Mouse (Mus musculus) adrenal gland (tissue): ENCODE measurements around the gene Uqcc3.
"Not testable (repeated sequence)": the region's sequence is repeated elsewhere in the genome, so short reads cannot be mapped to it uniquely, and the experiment has no call there.

Experiments used
- intact Hi-C: fragments of 180-260 bp; cut with DNase I; formaldehyde crosslinking; loops from one replicate; pipeline ENCODE4 v1.15.1; 2025

Uqcc3 gene

GRCm38 (mm10) chr19:8852236-8852928 is 28.3 kb downstream of the Uqcc3 start:
- intact Hi-C loops = no loop called here

DNA sequence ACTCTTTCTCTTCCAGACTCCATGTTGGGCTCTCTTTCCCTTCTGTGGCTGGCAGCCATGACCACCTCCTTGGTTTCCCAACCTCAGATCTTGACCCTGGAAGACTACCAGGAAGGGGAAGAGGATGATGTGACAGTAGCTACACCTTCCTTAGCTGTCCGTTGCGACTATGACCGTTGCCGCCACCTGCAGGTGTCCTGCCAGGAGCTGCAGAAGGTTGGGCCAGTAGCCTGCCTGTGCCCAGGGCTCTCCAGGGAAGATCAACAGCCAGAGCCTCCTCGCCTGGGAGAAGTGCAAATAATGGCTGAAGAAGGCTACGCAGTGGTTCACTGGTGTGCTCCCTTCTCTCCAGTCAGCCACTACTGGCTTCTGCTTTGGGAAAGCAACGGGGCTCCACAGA is 29.1 kb downstream of the Uqcc3 start:
- intact Hi-C loops = no loop called here

DNA sequence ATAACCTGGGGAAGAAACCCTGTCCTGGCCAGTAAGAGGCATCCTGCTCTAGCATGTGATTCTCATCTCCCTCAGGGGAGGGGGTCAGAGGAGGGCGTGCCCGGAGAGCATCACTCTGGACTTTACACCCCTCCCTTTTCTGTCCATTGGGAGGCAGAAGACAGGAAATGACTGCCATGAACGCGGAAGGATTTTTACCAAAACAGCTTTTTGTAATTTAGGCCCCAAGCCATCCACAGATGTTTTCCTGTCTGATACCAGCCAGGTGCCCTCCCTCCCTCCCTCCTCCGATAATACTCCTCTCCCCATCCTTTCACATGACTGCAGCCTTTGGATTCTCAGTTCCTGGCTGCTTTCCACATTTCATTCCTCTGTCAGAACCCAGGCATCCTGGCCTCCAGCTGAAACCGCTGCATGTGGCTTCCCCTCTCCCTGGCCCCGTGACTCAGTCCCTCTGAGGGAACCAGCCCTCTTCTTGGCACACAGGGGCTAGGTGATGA is 30.3 kb downstream of the Uqcc3 start, which contains the start of gene Lrrn4cl:
TSS of gene Lrrn4cl (plus strand) at position 367 of the 500 bp plus-strand sequence.
- intact Hi-C loops = no loop called here

DNA sequence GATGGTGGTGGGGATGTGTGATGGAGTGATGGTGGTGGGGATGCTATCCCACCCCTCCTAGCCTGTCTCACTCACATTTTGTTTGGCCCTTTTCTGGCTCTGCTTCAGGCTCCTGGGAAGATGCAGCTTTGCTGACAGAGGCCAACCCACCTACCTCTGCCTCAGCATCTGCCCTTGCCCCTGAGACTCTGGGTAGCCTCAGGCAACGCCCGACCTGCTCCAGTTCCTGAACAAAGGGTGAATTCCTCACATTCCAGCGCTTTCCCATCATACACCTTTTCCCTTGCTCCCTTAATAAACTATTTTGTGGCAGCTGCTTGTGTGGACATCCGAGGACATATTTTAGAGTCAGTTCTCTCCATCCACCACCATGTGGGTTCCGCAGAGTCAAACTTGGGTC is 32.4 kb downstream of the Uqcc3 start:
- intact Hi-C loops = no loop called here

GRCm38 (mm10) chr19:8844371-8845129 is 36.2 kb downstream of the Uqcc3 start:
- intact Hi-C loops = no loop called here

DNA sequence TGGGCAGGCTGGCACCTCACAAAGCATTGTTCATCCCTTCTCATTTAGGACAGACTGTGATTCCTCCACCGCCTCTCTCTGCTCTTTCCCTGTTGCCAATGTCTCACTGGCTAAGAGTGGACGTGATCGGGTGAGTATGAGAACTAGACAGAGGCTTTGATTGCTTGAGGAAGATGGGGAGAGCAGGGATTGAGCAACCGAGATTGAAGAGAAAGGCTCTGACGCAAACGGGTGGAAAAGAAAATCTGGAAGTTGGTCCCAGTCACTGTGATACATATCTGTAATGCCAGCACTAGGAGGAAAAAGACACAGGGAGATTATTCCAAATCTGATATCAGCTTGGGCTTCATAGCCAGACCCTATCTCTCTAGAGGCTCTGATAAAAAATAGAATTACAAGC is 37.8 kb downstream of the Uqcc3 start:
- intact Hi-C loops = no loop called here

- intact Hi-C loops = no loop called here
Measured at GRCm38 (mm10) chr19:8841012-8841411, 39.7 kb downstream of the Uqcc3 start.

GRCm38 (mm10) chr19:8839908-8840791 is 40.6 kb downstream of the Uqcc3 start:
- intact Hi-C loops = no loop called here

DNA sequence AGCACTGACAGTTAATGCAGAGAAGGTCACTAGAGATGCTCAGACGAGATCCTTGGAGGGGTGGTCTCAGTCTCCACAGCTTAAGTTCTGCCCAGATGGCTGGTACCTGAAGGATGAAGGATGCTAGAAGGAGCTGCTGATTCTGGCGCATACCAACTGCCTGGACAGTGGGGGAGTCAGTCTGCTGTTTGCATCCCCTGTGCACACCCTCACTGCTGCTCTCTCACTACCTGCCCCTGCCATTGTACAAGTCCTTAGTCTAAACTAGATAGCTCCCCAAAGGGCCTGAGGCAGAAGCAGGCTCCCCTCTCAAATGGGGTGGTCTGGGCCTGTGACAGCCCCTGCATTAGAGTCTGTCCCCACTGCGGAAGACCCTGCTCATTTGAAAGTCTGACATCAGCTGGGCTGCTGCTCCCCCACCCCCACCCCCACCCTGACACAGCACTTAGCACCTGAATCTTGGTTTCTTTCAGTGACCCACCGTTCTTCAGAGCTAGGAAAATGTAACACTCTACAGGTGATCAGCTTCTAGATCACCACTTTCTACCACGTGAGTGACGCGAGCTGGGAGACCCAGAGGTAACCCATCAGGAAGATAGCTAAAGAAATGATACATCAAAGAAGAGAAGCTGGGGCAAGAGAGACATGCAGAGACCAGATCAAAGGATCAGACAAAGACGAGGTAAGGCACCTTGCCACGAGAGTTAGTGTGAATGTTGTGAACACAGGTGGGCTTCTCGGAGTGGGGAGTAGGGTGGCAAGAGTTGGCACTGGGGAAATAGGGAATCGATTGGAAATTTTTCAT is 41.4 kb downstream of the Uqcc3 start, which contains the start of gene Gng3:
TSS of gene Gng3 (minus strand) at position 92 of the 805 bp plus-strand sequence.
- intact Hi-C loops = no loop called here

DNA sequence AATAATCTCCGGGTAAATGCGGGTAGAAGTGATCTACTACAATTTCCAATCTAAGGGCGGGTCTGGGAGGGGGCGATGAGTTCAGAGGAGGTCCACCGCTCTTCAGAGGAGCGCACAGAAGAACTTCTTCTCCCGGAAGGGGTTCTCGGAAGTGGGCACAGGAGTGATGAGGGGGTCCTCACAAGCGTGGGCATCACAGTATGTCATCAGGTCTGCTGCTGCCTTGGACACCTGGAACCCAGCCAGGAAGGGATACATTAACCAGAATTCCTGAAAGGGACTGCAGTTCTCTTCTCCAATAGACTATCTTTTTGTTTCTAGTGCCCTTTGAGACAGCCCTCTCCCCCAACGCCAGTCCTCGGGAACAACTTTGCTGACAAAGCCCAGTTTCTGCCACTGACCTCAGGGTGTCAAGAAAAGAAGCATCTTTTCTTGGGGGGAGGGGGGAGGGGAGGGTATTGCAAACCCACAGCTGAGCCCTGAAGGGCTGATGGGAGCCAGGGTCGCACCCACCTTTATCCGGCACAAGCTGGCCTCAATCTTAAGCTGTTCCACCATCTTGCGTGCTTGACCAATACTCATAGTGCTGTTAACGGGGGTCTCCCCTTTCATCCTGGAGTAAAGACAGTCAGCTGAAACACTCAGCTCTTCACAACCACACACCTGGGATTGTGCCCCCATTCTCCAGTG is 42.5 kb downstream of the Uqcc3 start:
- intact Hi-C loops = no loop called here

DNA sequence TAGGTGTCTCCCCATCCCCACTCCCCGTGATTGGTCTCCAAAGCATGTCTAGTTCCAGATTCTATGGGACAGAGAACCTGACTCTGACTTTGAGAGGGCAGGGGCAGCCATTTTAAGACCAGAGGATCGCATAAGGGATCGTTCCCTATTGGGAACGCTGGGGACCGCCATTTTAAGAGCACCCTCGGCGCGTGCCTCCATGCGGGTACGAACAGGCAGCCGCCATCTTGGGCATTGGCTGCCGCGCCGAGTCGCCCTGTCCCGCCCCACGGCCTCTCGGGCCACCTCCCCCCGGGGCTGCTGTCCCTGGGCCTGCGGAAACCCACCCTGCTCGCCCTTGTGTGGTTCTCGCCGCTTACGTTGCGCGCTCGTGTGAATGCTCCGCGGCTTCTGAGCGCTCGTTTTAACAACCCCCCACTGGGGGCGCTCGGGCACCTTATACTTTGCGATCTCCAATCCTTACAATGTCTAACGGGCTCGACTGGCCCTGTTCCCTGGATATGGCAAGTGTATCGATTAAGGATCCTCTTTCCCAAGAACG is 43.4 kb downstream of the Uqcc3 start, which contains the start of gene Bscl2:
TSS of gene Bscl2 (plus strand) at position 217 of the 541 bp plus-strand sequence.
- intact Hi-C loops = no loop called here

- intact Hi-C loops = not testable (repeated sequence)
Measured at GRCm38 (mm10) chr19:8836327-8836726, 44.4 kb downstream of the Uqcc3 start.

- intact Hi-C loops = loop anchor here (5.0 kb wide), 1 partner anchor 119 kb away; the partner anchor contains the start of gene Tut1
Measured at GRCm38 (mm10) chr19:8832971-8833370, 47.8 kb downstream of the Uqcc3 start.

DNA sequence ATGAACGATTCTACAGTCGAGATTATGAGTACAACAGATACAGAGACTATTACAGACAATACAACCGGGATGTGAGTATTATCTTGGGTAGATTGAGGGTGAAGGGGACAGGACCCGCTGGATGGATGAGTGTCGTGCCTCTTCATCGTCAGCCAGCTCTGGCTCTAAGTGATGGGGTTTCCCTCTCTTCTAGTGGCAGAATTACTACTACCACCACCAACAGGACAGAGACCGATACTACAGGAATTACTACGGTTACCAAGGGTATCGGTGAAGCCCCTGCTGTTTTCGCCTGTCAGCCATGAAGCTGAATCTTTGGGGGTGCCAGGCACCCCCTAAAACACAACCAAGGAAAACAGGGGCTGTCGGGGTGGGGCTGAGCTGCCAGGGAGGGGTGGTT is 49.5 kb downstream of the Uqcc3 start:
- intact Hi-C loops = loop anchor here (5.0 kb wide), 1 partner anchor 121 kb away; the partner anchor contains the start of gene Tut1

GRCm38 (mm10) chr19:8830664-8831063 is 50.1 kb downstream of the Uqcc3 start:
- intact Hi-C loops = loop anchor here (5.0 kb wide), 1 partner anchor 122 kb away; the partner anchor contains the start of gene Tut1
